Mouse (Mus musculus): ENCODE results near the gene Dennd1b.

GRCm38 (mm10) chr1:138973541-138974224, 10.4 kb downstream of the Dennd1b start:
- TF ChIP-seq CTCF (IDR thresholded peaks at IDR 0.05; ENCODE audit: control insufficient read depth, insufficient read depth, low read length) (no peak), POLR2A (IDR thresholded peaks at IDR 0.05; ENCODE audit: borderline replicate concordance, control insufficient read depth, low read depth, low read length) (no peak)
